Mouse (Mus musculus) embryonic facial prominence, embryonic 14.5 days (tissue): ENCODE data around the gene Plaur. TPM values are rescaled to one million over a fixed set of nuclear protein-coding genes. Genes with fewer than 3 reads are reported as not detected.

Experiments used
- ATAC-seq: fragments of 200-750 bp; cut with Nextera tagmentation; 2 replicates; pipeline ENCODE4 v1.8.0; 2017; ENCODE audit warnings: low read depth, moderate number of reproducible peaks, moderate TSS enrichment
- DNase-seq: peaks from one replicate; pipeline ENCODE4 v3.0.0-alpha.2; 2015; ENCODE audit warnings: low spot score
- H3K27ac ChIP-seq: fragments of 300-500 bp; sonication (generic); replicated peaks from 2 replicates; pipeline ENCODE4 v1.5.1; 2014; ENCODE audit warnings: low read depth, mild to moderate bottlenecking, low read length, moderate library complexity
- H3K27me3 ChIP-seq: fragments of 300-500 bp; sonication (generic); replicated peaks from 2 replicates; pipeline ENCODE4 v1.6.1; 2014; ENCODE audit warnings: low read length; ENCODE audit not compliant: control insufficient read depth, insufficient read depth
- H3K36me3 ChIP-seq: fragments of 300-500 bp; sonication (generic); 2 replicates; pipeline ENCODE4 v1.6.1; 2014; ENCODE audit warnings: low read length, mixed read lengths; ENCODE audit not compliant: control insufficient read depth, insufficient read depth
- H3K4me1 ChIP-seq: fragments of 300-500 bp; sonication (generic); 2 replicates; pipeline ENCODE4 v1.6.1; 2014; ENCODE audit warnings: antibody characterized with exemption, low read length; ENCODE audit not compliant: control insufficient read depth, insufficient read depth
- H3K4me2 ChIP-seq: fragments of 300-500 bp; sonication (generic); 2 replicates; pipeline ENCODE4 v1.6.1; 2014; ENCODE audit warnings: low read depth, mild to moderate bottlenecking, low read length, moderate library complexity, mixed read lengths
- H3K4me3 ChIP-seq: fragments of 300-500 bp; sonication (generic); 2 replicates; pipeline ENCODE4 v1.5.1; 2014; ENCODE audit warnings: low read depth, mild to moderate bottlenecking, low read length
- H3K9ac ChIP-seq: fragments of 300-500 bp; sonication (generic); 2 replicates; pipeline ENCODE4 v1.6.1; 2014; ENCODE audit warnings: low read depth, mild to moderate bottlenecking, low read length, moderate library complexity, mixed read lengths
- H3K9me3 ChIP-seq: fragments of 300-500 bp; sonication (generic); 2 replicates; pipeline ENCODE4 v1.6.1; 2016; ENCODE audit warnings: low read length; ENCODE audit not compliant: control insufficient read depth
- WGBS: fragments of 180-500 bp; shearing (Covaris S2); extraction: QIAGEN DNeasy Blood & Tissue Kit; methylation state at CpG from one replicate; pipeline ENCODE4 v1.1.7; 2014; 5-methylcytosine and 5-hydroxymethylcytosine counted together
- polyA plus RNA-seq: library from polyadenylated mRNA; unstranded; fragments of >200 nt; fragmentation: Nextera tagmentation; extraction: Ambion mirVana; gene quantifications from 2 replicates; pipeline ENCODE4 v1.2.1, GENCODE M21; 2014

Gene Plaur
- polyA plus RNA-seq, 1 experiment from 2014 or later: 12.2 TPM

DNA sequence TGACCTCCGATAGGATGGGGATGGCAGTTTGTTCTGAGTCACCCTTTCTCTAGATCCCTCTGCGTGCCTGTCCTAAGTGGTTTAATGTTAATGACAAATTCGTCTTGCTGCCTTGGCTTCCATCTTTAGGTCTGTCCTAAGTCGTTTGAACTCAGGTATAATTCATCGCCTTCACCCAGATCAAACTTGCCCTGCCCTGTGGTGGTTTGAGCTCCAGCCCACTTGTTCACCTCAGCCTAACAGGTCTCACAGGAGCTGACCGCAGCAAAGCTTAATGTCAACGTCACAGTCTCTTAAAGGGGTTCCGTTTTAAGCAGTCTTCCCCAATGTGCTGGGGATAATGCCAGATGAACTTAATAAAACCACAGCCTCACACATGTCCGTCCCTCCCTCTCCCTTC is 36.4 kb upstream of the Plaur start:
- H3K27ac ChIP-seq: no peak overlapping the region
- H3K4me3 ChIP-seq: no peak overlapping the region
- H3K9ac ChIP-seq: no peak overlapping the region
- H3K36me3 ChIP-seq: peaks cover 14% of the 10 kb centered on the region
- WGBS: 74% methylated on average over 9 of the region's 9 CpGs
- DNase-seq (no peak), ATAC-seq (no peak)
- H3K4me2 ChIP-seq: no peak overlapping the region
- H3K27me3 ChIP-seq: no peaks in the 10 kb centered on the region
- no peaks in the 10 kb centered on the region for H3K4me1 ChIP-seq
- no peaks in the 10 kb centered on the region for H3K9me3 ChIP-seq

DNA sequence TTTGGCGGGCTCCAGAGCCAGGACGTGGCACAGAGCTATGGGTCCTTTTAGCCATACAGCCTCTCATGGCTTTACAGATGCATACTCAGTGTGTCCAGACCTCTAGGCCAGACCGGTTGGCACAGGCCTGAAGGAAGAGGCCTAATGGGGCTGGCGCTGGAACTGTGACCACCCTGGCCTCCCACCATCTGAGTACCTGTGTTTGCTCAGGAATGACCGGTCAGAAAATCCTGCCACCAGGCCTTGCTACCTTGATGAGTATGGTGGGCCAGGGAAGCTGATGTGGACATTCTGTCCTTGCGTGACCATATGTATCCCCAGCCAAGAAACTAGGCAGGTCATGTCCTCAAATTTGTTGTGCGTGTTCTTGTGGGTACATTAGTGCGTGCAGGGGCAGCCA is 35.1 kb upstream of the Plaur start:
- DNase-seq (no peak), ATAC-seq (no peak)
- WGBS: 93% methylated on average over 8 of the region's 8 CpGs
- Histone ChIP-seq H3K27ac (no peak overlapping the region), H3K4me3 (no peak overlapping the region), H3K27me3 (peaks cover under 1% of the 10 kb centered on the region; the same call in 1 of the 2 replicates), H3K36me3 (peaks cover 1% of the 10 kb centered on the region; the same call in 1 of the 2 replicates), H3K9me3 (no peaks in the 10 kb centered on the region), H3K9ac (no peak overlapping the region), H3K4me2 (no peak overlapping the region), H3K4me1 (no peaks in the 10 kb centered on the region)

GRCm38 (mm10) chr7:24428725-24429124 is 33.6 kb upstream of the Plaur start:
- Histone ChIP-seq H3K27ac (no peak overlapping the region), H3K4me3 (no peak overlapping the region), H3K36me3 (no peaks in the 10 kb centered on the region), H3K27me3 (peaks cover 4% of the 10 kb centered on the region; the same call in 1 of the 2 replicates), H3K9me3 (no peaks in the 10 kb centered on the region; the same call in 1 of the 2 replicates), H3K4me2 (no peak overlapping the region), H3K9ac (no peak overlapping the region), H3K4me1 (no peaks in the 10 kb centered on the region)
- WGBS: 86% methylated on average over 5 of the region's 5 CpGs
- ATAC-seq: no peak
- no peak for DNase-seq

- Histone ChIP-seq H3K4me1 (no peaks in the 10 kb centered on the region), H3K9ac (peak overlapping the region; percentile 14; the same call in 1 of the 2 replicates), H3K4me3 (no peak overlapping the region), H3K27me3 (peaks cover 4% of the 10 kb centered on the region; the same call in 1 of the 2 replicates), H3K27ac (no peak overlapping the region), H3K9me3 (no peaks in the 10 kb centered on the region; the same call in 1 of the 2 replicates), H3K4me2 (no peak overlapping the region), H3K36me3 (no peaks in the 10 kb centered on the region)
- 60% methylated on average over 14 of the region's 16 CpGs for WGBS
- DNase-seq (peak; percentile 57), ATAC-seq (peak; percentile 69; the same call in 1 of the 2 replicates)
These were observed 32.7 kb upstream of the Plaur start for GRCm38 (mm10) chr7:24429413-24430112.

- Histone ChIP-seq H3K4me3 (no peak overlapping the region), H3K9me3 (no peaks in the 10 kb centered on the region; the same call in 1 of the 2 replicates), H3K27me3 (peaks cover 4% of the 10 kb centered on the region; the same call in 1 of the 2 replicates), H3K36me3 (no peaks in the 10 kb centered on the region), H3K27ac (no peak overlapping the region), H3K9ac (no peak overlapping the region), H3K4me2 (no peak overlapping the region), H3K4me1 (no peaks in the 10 kb centered on the region)
- WGBS: 92% methylated on average over 15 of the region's 15 CpGs
- DNase-seq (no peak), ATAC-seq (no peak)
These were observed 31.5 kb upstream of the Plaur start for GRCm38 (mm10) chr7:24430551-24431345.

DNA sequence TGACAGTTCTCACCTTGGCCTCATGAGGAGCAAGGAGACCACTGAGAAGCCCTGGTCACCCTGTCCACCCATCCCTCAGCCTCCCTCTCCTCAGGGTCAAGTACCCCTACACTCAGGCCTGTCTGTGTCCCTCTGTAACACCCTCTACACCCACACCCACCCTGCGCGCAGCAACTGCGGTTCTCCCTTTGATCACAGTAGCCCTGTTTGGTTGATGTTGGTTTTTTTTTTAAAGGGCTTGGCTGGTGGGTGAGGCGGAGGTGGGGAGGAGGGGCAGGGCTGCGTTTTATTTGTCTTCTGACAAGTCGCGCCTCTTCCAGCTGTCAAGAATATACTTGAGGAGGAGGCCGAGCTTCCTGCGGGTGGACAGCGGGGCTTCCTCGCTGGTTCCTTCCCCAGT is 30.6 kb upstream of the Plaur start:
- Histone ChIP-seq H3K9me3 (no peaks in the 10 kb centered on the region; the same call in 1 of the 2 replicates), H3K36me3 (no peaks in the 10 kb centered on the region), H3K4me2 (no peak overlapping the region), H3K9ac (no peak overlapping the region), H3K4me1 (no peaks in the 10 kb centered on the region), H3K27ac (no peak overlapping the region), H3K4me3 (no peak overlapping the region), H3K27me3 (peaks cover 4% of the 10 kb centered on the region; the same call in 1 of the 2 replicates)
- WGBS: 70% methylated on average over 11 of the region's 11 CpGs
- no peak for ATAC-seq
- DNase-seq: no peak

- H3K27me3 ChIP-seq: peaks cover 4% of the 10 kb centered on the region; the same call in 1 of the 2 replicates
- no peaks in the 10 kb centered on the region for H3K4me1 ChIP-seq
- H3K4me3 ChIP-seq: no peak overlapping the region
- H3K27ac ChIP-seq: no peak overlapping the region
- no peak for ATAC-seq
- no peak for DNase-seq
- 83% methylated on average over 5 of the region's 5 CpGs for WGBS
- no peaks in the 10 kb centered on the region; the same call in 1 of the 2 replicates for H3K9me3 ChIP-seq
- H3K9ac ChIP-seq: no peak overlapping the region
- H3K4me2 ChIP-seq: no peak overlapping the region
- no peaks in the 10 kb centered on the region for H3K36me3 ChIP-seq
These were observed 27.0 kb upstream of the Plaur start for GRCm38 (mm10) chr7:24435305-24435704.

GRCm38 (mm10) chr7:24437981-24438380 is 24.3 kb upstream of the Plaur start:
- no peak overlapping the region for H3K27ac ChIP-seq

More at GRCm38 (mm10) chr7:24437981-24438380, 24.3 kb upstream of the Plaur start:
- no peak overlapping the region for H3K4me2 ChIP-seq
- H3K4me1 ChIP-seq: no peaks in the 10 kb centered on the region
- WGBS: 48% methylated on average over 10 of the region's 10 CpGs
- H3K9me3 ChIP-seq: no peaks in the 10 kb centered on the region; the same call in 1 of the 2 replicates
- H3K9ac ChIP-seq: no peak overlapping the region
- H3K27me3 ChIP-seq: no peaks in the 10 kb centered on the region
- no peak overlapping the region for H3K4me3 ChIP-seq
- peak; percentile 48; the same call in 1 of the 2 replicates for ATAC-seq
- DNase-seq: peak; percentile 55
- H3K36me3 ChIP-seq: no peaks in the 10 kb centered on the region
